Mouse (Mus musculus): ENCODE results near the gene Zfp428. TPM values are rescaled to one million over a fixed set of nuclear protein-coding genes. Genes with fewer than 3 reads are reported as not detected.
"Not testable (repeated sequence)": the region's sequence is repeated elsewhere in the genome, so short reads cannot be mapped to it uniquely, and the experiment has no call there.

Zfp428 gene
- total RNA-seq, 2 experiments from 2014 or later = 13.8 to 14.7 TPM

- DNase-seq = no peak
- intact Hi-C loops (cut with DNase I) = loop anchor here (1.0 to 5.0 kb wide), 2 partner anchors 23 to 35 kb away; partner anchors contain the start of gene Irgq
These were observed 914 bp downstream of the Zfp428 start for GRCm38 (mm10) chr7:24507726-24508114.

- intact Hi-C loops (cut with DNase I) = no loop called here
- no peak for DNase-seq
These were observed 5.5 kb downstream of the Zfp428 start, which contains the start of gene AC161166.1 for GRCm38 (mm10) chr7:24512355-24512754. Gene AC161166.1 (minus strand): TSS chr7:24512455.

- DNase-seq; intact Hi-C loops (cut with DNase I): not testable (repeated sequence)
These were observed 9.5 kb downstream of the Zfp428 start for GRCm38 (mm10) chr7:24516319-24516718.

DNA sequence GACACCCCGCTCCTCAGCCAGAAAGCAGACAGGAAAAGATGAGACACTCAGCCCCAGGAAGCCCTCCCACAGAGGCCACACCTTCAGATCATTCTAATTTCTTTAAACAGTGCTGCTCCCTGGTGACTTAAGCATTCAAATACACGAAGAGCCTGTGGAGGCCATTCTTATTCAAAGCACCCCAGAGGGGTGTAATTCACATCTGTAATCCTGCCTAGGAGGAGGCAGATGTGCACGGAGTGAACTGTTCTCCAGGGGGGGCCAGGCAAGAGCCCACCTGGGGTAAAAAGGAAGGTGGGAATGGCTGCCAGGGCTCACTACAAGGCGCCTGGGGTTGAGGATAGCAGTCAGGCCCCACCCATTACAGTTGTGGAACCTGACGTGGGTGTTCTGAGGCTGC is 10.3 kb downstream of the Zfp428 start:
- DNase-seq = no peak
- intact Hi-C loops (cut with DNase I) = no loop called here

DNA sequence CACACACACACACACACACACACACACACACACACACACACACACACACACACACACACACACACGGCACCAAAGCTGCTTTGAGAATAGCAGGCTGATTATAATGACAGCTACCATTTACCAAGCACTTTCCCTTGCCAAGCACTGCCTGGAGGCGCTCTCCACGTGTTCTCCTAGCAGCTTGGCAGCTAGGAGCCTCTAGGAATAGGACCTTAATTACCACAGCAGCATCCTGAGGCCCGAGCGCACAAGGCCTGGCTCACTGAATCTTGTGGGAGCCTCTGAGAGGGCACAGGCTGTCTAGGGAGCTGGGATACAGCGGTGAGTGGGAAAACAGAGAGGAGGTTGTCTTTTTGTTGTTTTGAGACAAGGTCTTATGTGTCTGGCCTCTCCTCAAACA is 10.8 kb downstream of the Zfp428 start:
- intact Hi-C loops (cut with DNase I) = no loop called here
- no peak for DNase-seq

- DNase-seq = no peak
- intact Hi-C loops (cut with DNase I) = no loop called here
These were observed 12.3 kb downstream of the Zfp428 start for GRCm38 (mm10) chr7:24519130-24519529.

DNA sequence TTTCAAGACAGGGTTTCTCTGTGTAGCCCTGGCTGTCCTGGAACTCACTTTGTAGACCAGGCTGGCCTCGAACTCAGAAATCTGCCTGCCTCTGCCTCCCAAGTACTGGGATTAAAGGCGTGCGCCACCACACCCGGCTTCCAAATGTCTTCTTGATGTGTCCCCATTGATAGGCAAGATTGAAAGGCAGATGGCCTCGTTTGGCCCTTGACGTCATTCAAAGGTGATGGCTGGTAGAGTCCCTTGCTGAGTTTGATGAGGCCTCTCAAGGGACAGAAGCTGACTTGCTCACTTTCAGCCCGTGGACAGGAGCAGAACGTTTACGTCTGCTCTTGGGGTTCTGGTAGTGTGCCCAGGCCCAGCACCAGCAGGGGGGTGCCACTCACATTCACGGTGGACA is 13.2 kb downstream of the Zfp428 start:
- DNase-seq; intact Hi-C loops (cut with DNase I): not testable (repeated sequence)

- DNase-seq = no peak
- intact Hi-C loops (cut with DNase I) = no loop called here
These were observed 16.0 kb downstream of the Zfp428 start for GRCm38 (mm10) chr7:24522805-24523204.

GRCm38 (mm10) chr7:24523723-24524122 is 16.9 kb downstream of the Zfp428 start:
- intact Hi-C loops (cut with DNase I) = no loop called here
- DNase-seq = no peak

GRCm38 (mm10) chr7:24524978-24525377 is 18.2 kb downstream of the Zfp428 start:
- intact Hi-C loops (cut with DNase I) = no loop called here
- DNase-seq = no peak

GRCm38 (mm10) chr7:24525686-24526420 is 19.0 kb downstream of the Zfp428 start:
- intact Hi-C loops (cut with DNase I) = no loop called here
- DNase-seq = no peak

- intact Hi-C loops (cut with DNase I) = no loop called here
- no peak for DNase-seq
These were observed 22.1 kb downstream of the Zfp428 start for GRCm38 (mm10) chr7:24528861-24529260.

DNA sequence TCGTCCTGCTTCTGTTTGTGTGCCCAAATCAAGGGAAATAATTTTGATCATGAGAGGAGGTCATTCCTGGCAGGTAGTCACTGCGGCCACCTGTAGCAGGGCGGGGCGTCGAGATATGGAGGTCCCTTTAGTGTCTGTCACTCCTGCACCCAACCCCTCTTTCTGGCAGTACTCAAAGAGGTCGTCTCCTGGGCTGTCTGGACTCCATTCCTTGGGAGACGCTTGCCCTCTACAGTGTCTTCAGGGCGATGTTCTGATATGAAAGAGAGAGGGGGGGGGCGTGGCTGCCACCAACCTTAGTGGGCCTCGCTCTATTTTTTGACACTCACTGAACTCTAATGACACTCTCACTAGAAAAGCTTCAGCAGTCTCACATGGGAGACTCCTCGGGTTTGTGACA is 22.8 kb downstream of the Zfp428 start:
- DNase-seq = no peak
- intact Hi-C loops (cut with DNase I) = no loop called here

GRCm38 (mm10) chr7:24530062-24530931 is 23.5 kb downstream of the Zfp428 start, which contains the start of gene Irgq:
Gene Irgq (plus strand): TSS chr7:24530689.
- DNase-seq = peak; percentile 99
- intact Hi-C loops (cut with DNase I) = loop anchor here (1.0 kb wide), 2 partner anchors 17 to 23 kb away; partner anchors contain the start of gene Zfp428

DNA sequence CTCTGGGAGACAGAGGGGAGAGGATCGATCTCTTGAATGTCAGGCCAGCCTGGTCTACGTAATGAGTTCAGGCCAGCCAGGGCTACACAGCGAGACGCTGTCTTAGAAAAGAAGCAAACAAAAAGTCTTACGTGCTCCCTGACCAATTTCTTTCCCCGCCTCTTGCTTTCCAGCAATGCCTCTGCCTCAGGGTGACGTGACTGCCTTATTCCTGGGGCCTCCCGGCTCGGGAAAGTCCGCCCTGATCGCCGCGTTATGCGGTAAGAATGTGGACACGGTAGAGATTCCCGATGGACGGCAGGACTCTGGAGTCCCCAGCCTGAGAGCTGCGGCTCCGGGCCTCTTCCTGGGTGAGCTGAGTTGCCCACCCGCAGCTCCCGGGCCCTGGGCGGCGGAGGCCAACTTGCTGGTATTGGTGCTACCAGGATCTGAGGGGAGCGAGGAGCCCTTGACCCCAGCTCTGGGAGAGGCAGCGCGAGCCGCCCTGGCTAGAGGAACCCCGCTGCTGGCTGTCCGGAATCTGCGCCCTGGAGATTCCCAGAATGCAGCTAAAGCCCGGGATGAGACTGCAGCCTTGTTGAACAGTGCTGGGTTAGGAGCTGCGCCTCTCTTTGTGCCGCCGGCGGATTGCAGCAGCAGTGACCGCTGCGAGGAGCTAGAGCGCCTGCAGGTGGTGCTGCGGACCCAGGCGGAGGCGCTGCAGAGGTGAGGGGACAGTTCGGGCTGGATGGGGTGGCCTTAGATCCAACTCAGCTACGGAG is 24.6 kb downstream of the Zfp428 start:
- DNase-seq = peak; percentile 74 to 83
- intact Hi-C loops (cut with DNase I) = no loop called here

- intact Hi-C loops (cut with DNase I) = no loop called here
- no peak for DNase-seq
These were observed 26.3 kb downstream of the Zfp428 start for GRCm38 (mm10) chr7:24533031-24533571.

- no peak for DNase-seq
- intact Hi-C loops (cut with DNase I) = no loop called here
These were observed 27.0 kb downstream of the Zfp428 start for GRCm38 (mm10) chr7:24533806-24534205.

GRCm38 (mm10) chr7:24534301-24534700 is 27.5 kb downstream of the Zfp428 start:
- no peak for DNase-seq
- intact Hi-C loops (cut with DNase I) = no loop called here

DNA sequence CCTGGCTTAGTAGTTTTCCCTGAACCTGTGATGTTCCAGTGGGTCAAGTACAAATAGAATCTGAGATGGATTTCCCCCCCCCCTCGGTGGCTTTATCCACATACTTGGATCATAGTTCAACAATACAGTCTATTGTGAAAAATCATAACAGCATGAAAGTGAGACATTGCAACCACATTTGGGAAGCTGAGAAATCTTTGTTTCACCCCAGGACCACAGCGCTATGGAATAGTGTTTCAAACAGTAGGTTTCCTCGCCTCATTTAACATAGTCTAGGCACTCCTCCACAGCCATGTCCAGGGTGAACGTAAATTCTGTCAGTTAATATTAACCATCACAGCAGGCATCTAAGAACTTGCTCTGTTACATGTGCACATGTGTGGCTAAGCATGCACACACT is 30.3 kb downstream of the Zfp428 start:
- no peak for DNase-seq
- intact Hi-C loops (cut with DNase I) = no loop called here

DNA sequence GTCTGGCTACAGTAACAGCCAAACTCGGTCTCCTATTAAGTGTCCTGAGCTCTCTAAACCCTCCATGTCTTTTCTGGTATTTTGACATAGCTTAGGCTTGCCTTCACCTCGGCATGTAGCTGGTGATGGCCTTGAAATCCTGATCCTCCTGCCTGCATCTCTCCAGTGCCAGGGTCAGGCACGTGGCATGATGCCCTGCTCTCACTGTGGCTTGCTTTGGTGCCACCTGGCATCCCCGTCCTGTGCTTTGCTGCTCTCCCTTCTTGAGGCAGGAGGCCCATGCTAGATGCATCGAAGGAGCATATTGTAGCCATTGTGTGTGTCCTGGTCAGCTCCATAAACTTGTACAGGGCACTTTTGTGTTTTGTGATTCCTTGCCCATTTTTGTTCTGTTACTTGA is 30.8 kb downstream of the Zfp428 start:
- no peak for DNase-seq
- intact Hi-C loops (cut with DNase I) = no loop called here
